Mouse (Mus musculus) megakaryocyte, embryonic 14.5 days (primary cell): ENCODE data around the gene Uqcr11.

ENCODE experiments used
- FLI1 ChIP-seq: IDR thresholded peaks from 2 replicates; pipeline ENCODE4 v1.6.1; 2012; ENCODE audit warnings: low read length, inconsistent platforms, mixed read lengths
- GATA1 ChIP-seq: IDR thresholded peaks from 3 replicates; pipeline ENCODE4 v1.6.1; 2012; ENCODE audit warnings: mixed read lengths, low read length, inconsistent platforms, borderline replicate concordance

DNA sequence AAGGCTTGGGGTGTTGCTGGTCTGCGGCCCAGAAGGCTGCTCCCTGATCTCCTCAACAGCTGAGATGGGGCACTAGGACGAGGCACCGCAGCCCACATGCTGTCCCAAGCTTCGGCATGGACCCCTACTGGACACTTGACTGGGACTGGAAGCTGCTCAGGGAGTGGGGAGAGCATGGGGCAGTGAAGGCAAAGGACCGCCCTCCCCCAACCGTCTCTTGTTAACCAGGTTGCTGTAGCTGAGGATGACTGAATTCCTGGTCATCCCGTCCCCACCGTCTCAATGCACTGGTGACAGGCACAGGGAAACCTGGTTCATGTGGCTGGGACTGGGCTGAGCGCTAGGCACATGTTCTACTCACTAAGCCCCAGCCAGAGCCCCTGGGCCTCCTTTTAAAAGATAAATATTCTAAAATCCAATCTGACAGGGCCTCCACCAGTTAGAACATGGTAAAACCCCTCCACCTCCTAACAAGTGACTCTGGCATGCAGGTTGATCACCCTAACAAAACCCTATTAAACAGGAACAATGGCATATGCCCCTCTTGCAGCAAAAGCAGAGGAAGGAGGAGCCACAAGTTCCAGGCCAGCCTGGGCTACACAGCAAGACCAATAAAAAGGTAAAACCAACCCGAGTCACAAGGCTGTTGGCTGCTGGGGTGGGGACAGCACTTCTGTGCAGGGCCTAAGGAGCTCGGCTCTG is 9.7 kb downstream of the Uqcr11 start:
- TF ChIP-seq GATA1: no peak
- no peak for TF ChIP-seq FLI1
